Mouse (Mus musculus) kidney, adult 11 months (tissue): Measurements from ENCODE around the gene Trib3.

Experiments used
- DNase-seq: peaks from one replicate; pipeline ENCODE4 v3.0.0; 2022

Gene Trib3

DNA sequence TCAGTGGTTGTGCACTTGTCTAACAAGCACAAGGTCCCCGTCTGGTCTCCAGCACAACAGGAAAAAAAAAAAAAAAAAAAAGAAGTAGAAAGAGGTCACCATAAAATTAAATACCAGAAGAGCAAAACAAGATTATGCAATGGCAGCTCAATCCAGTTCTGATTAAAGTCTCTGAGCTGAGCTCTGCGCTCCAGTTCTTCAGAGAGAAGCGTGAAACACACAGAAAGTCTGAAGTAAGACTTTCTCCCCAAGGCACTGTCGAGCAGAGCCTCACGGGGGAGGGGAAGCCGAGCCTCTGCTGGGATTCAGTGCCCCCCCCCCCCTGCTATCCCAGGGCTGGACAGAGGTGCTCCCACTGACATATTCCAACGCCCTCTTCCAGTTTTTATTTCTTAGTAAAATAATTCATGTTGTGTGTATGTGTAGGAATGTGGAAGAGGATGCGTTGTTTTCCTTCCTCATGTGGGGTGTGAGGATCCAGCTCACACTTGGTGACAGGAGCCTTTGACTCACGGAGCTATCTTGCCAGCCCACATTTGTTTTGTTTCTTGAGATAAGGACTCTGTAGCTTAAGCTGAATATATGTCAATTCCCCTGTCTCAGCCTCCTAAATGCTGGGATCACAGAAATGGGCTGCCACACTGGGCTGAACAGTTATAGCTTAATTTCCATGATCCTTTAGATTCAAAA lies 3.1 kb upstream of the Trib3 start:
- DNase-seq: no peak

DNA sequence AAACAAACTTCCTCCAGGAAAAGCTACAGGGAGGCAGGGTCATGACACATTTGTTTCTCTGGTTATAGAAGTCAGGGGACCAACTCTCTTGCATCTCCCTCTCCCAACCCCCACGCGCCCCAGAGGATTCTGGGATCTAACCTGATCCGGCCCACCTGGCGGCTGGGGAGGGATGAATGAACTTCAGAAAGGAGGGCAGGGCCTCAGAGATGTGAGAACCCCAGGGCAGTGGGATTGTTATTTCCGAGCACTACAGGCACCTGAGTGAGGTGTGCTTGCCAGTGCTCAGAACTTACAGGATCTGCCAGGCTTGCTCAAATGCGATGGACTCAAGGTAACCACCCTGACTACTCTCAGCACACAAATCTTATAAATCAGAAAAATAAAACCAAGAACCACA lies 1.6 kb upstream of the Trib3 start:
- no peak for DNase-seq

DNA sequence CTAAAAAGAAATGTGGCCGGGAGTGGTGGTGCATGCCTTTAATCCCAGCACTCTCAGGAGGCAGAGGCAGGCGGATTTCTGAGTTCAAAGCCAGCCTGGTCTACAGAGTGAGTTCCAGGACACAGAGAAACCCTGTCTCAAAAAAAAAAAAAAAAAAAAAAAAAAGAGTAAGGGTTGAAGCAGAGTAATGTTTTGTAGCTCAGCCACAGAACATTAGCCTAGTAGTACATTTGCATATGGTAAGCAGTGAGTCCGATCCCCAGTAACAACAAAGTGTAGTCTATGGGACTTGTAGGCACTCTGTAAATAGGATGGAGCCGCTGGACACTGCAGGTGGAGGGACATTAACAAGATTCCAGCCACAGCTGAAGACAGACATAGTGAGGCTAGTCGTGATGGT lies 1.1 kb upstream of the Trib3 start:
- no peak for DNase-seq

- DNase-seq: no peak
Measured at GRCm38 (mm10) chr2:152344361-152344760, 529 bp upstream of the Trib3 start.

- DNase-seq: no peak
Measured at GRCm38 (mm10) chr2:152339631-152340179, 4.1 kb downstream of the Trib3 start.

GRCm38 (mm10) chr2:152338319-152338718 lies 5.5 kb downstream of the Trib3 start:
- no peak for DNase-seq

DNA sequence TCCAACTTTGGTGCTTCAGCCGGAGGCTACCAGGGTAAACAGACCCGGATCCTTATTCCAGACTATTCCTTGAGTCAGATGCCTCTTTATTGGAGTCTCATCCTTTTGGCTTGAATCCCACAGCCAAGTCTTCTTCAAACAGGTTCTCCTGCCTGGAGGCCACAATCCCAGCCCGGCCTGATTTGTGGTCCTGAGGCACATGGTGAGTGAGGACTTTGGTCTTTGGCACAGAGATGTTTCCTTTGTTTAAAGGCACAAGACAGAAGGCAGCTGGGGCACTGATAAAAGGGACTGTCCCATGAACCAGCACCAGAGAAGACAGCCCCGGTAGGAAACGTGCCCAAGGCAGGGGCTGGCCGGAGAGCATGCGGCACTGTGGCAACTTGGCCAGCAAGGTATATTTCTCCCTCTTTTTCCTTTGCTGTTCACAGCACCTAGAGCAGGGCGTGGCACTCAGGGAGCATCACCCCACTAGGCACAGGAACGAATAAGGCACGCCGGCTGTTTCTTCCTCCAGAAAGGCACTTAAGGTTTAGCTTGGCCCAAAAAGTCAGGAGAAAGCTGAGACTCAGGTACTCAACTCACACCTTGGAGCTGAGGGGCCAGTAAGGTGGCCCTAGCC lies 6.1 kb downstream of the Trib3 start:
- DNase-seq: no peak

- peak; percentile 31 for DNase-seq
Measured at GRCm38 (mm10) chr2:152336856-152337255, 7.0 kb downstream of the Trib3 start.

DNA sequence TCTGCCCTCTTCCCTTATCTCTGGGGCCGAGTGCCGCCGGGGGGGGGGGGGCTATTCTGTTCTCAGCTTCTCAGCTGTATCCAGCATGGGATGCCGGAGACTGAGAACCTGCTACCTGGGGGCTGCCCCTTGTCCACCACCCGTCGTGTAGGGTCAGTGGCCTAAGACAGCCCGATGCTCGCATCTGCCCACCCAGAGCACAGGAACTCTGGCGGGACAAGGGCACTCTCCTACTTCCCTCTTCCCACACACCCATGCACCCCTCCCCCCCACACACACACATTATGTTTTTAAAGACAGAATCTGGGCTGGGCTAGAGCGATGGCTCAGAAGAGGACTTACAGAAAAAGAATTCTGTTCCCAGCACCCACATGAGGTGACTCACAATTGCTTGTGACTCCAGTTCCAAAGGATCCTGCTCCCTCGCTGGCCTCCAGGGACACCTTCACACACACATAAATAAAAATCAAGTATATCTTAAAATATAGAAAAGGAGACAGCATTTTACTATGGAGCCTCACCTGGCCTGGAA lies 8.5 kb downstream of the Trib3 start:
- DNase-seq: no peak

DNA sequence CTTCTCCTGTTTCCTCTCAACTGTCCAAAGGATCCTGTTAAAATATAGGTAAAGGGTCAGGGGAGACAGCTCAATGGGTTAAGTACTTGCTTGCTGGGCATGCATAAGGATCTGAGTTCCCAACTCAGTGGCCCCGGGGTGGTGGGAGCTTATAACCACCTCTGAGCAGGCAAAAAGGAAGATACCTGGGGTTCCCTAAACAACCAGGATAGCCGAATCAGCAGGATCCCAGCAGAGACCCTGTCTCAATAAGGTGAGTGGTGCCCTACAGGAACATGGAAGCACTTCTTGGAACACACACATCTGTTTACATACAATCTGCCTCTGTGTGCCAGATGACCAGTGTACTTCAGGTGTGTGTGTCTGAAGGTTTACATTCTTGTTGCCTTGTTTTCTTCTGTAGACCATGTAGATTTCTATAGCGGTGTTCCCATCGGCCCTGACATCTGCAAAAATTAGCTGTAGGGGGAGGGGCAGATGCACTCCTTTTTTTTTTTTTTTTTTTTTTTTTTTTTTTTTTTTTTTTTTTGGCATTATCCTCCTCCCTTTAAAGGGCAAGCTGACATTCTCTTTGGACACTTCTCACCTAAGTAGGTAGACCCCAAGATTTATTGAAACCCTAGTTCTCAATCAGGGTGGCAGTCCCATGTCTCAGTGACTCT lies 10.4 kb downstream of the Trib3 start:
- DNase-seq: no peak

GRCm38 (mm10) chr2:152332101-152332825 lies 11.6 kb downstream of the Trib3 start, which contains the start of gene Rbck1:
Gene Rbck1 (minus strand): TSS chr2:152332653.
- DNase-seq: peak; percentile 95

- DNase-seq: no peak
Measured at GRCm38 (mm10) chr2:152330858-152331423, 12.9 kb downstream of the Trib3 start.

- DNase-seq: no peak
Measured at GRCm38 (mm10) chr2:152327980-152328379, 15.9 kb downstream of the Trib3 start.

DNA sequence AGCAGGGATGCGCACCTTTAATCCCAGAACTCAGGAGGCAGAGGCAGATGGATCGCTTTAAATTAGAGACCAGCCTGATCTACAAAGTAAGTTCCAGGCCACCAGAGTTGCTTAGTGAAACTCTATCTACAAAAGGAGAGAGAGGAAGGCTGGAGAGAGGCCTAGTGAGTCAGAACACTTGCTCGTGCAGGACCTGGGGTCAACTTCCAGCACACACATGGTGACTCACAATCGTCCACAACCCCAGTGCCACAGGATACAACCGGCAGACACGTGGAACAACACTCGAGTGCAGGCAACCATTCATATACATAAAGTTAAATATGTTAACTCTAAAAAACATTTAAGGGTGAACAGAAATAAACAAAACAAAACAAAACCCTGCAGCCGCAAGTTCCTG lies 17.2 kb downstream of the Trib3 start:
- no peak for DNase-seq

DNA sequence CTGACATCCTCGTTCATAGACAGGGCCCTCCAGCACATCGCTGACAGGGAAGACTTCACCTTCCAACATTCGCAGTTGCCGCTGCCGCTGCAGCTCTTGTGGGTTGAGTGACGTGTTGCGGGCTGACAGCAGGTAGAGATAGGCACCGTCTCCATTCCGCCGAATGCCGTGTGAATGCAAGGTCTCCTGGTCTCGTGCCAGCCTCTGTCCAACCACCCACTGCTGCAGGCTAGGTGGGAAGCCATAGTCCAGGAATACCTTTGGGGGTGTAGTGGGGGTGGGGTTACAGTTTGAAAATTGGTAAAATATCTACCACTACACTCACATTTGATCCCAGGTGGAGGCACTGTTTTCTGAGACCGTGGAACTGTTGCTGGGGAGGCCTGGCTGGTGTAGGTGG lies 17.7 kb downstream of the Trib3 start:
- DNase-seq: no peak

DNA sequence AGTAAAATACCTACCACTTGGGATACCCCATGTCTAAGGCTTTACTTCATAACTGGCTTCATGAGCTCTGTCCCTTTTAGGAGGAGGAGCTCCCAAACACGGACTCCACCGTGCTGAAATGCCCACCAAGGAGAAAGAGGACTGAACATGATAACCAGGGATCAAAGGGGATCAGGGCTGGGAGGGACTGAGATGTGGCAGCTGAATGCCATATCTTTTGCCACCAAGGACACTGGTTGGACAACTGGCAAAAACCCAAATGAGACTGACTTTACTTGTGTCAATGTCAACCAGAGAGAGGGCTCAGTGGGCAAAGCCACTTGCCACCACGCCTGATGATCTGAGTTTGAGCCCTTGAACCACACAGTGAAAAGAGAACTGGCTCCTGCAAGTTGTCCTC lies 19.0 kb downstream of the Trib3 start:
- DNase-seq: no peak

GRCm38 (mm10) chr2:152323971-152324370 lies 19.9 kb downstream of the Trib3 start:
- DNase-seq: no peak

DNA sequence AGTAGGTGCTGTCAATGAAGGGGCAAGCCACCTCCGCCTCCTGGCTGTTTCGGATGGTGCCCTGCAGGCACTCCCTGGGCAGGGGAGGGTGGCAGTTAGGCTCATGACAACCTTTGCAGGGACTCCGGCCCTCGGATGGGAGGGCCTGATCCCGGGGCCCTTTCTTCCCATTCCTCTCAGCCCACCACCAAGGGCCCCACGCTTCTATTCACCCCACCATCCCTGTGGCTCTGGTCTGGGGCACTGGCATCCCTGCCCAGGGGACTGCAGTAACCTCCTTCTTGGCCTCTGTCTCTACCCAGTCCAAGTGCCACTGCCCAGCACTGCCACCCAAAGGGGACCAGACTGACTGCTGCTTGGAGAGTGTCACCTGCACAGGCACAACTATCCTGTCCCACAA lies 21.6 kb downstream of the Trib3 start:
- no peak for DNase-seq

DNA sequence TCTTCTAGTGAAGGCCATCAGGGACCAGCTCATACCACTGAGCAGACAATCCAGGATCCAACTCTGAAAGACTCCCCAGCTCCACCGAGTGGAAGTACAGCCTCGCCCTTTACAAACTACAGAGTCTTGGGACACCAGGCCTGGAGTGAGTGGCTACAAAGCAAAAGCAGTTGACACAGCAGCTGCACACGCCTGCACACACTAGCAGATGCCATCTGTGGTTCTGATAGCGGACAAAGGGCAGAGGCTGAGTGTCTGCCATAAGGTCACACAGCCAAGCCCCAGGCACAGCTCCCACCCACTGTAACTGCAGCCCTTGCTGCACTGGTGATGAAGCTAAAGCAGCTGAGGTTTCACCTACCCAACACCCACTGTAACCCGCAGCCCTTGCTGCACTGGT lies 22.3 kb downstream of the Trib3 start:
- no peak for DNase-seq

DNA sequence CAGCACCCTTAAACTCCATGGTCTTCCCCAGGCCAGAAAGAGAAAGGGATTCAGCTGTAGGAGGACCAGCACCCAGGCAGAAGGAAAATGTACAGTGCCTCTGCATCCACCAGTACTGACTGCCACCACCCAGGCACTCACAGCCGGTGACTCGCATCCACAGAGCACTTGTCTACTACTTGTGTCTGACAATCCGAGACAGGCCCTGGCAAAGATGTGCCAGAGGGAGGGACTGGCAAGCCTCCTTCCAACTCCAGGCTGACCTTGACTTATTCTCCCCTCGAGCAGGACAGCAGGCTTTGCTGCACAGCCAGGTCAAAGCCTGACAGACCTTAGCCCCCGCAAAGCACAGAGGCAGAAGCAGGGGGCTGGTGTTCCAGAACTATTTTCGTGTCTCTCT lies 26.8 kb downstream of the Trib3 start:
- DNase-seq: no peak

GRCm38 (mm10) chr2:152313926-152314325 lies 29.9 kb downstream of the Trib3 start:
- DNase-seq: no peak

DNA sequence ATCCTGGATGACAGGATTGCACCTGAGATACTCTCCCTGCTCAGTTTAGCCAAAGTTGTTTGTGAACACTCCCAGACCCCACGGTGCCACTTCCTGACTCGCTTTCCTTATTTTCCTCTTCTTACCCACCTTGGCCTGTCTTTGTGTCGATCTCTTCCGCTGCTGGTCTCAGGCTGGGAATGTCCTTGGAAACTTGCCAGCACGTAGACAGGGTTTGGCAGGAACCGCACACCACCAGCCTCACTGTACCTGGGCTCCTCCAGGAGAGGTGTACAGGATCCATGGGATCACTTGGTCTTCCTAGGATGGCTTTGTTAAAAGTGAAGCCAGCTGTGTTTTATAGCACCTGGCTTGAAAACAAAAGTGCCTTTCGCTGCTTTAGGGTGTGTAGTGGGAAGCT lies 30.8 kb downstream of the Trib3 start:
- DNase-seq: no peak

- DNase-seq: no peak
Measured at GRCm38 (mm10) chr2:152307186-152307585, 36.6 kb downstream of the Trib3 start.
